Mouse (Mus musculus) limb, embryonic 15.5 days (tissue): ENCODE results near the gene Zfx. TPM values are rescaled to one million over a fixed set of nuclear protein-coding genes. Genes with fewer than 3 reads are reported as not detected.

Source experiments
- ATAC-seq: fragments of 200-750 bp; cut with Nextera tagmentation; 2 replicates; pipeline ENCODE4 v1.8.0; 2017; ENCODE audit warnings: low read depth, moderate TSS enrichment; ENCODE audit not compliant: insufficient number of reproducible peaks, low FRiP score, low TSS enrichment
- H3K27ac ChIP-seq: fragments of 300-500 bp; sonication (generic); 2 replicates; pipeline ENCODE4 v1.5.1; 2015; ENCODE audit warnings: moderate library complexity, mild to moderate bottlenecking, inconsistent platforms
- H3K27me3 ChIP-seq: fragments of 300-500 bp; sonication (generic); 2 replicates; pipeline ENCODE4 v1.6.1; 2015; ENCODE audit warnings: inconsistent platforms
- H3K36me3 ChIP-seq: fragments of 300-500 bp; sonication (generic); 2 replicates; pipeline ENCODE4 v1.6.1; 2015; ENCODE audit warnings: inconsistent platforms
- H3K4me1 ChIP-seq: fragments of 300-500 bp; sonication (generic); 2 replicates; pipeline ENCODE4 v1.6.1; 2015; ENCODE audit warnings: inconsistent platforms
- H3K4me2 ChIP-seq: fragments of 300-500 bp; sonication (generic); 2 replicates; pipeline ENCODE4 v1.6.1; 2015; ENCODE audit warnings: mild to moderate bottlenecking, inconsistent platforms
- H3K4me3 ChIP-seq: fragments of 300-500 bp; sonication (generic); 2 replicates; pipeline ENCODE4 v1.5.1; 2015; ENCODE audit warnings: mild to moderate bottlenecking, inconsistent platforms
- H3K9ac ChIP-seq: fragments of 300-500 bp; sonication (generic); 2 replicates; pipeline ENCODE4 v1.6.1; 2015; ENCODE audit warnings: inconsistent platforms
- H3K9me3 ChIP-seq: fragments of 300-500 bp; sonication (generic); 2 replicates; pipeline ENCODE4 v1.6.1; 2016; ENCODE audit warnings: inconsistent platforms
- WGBS: fragments of 180-500 bp; shearing (Covaris S2); methylation state at CpG from one replicate; pipeline ENCODE4 v1.1.7; 2015; 5-methylcytosine and 5-hydroxymethylcytosine counted together
- polyA plus RNA-seq: library from polyadenylated mRNA; unstranded; fragments of >200 nt; fragmentation: Nextera tagmentation; extraction: Ambion mirVana; gene quantifications from 2 replicates; pipeline ENCODE4 v1.2.1, GENCODE M21; 2015

The Zfx gene
- polyA plus RNA-seq, 1 experiment from 2014 or later: 33.1 TPM

- Histone ChIP-seq H3K9me3 (no peaks in the 10 kb centered on the region), H3K4me3 (peak overlapping the region; percentile 55), H3K27me3 (peaks cover 20% of the 10 kb centered on the region), H3K4me2 (no peak overlapping the region), H3K9ac (peak overlapping the region; percentile 85), H3K27ac (peak overlapping the region; percentile 99), H3K36me3 (no peaks in the 10 kb centered on the region), H3K4me1 (no peaks in the 10 kb centered on the region)
- WGBS: 17% methylated on average over 41 of the region's 53 CpGs
- ATAC-seq: peak; percentile 52; the same call in 1 of the 2 replicates
Measured at GRCm38 (mm10) chrX:94122709-94123058, 818 bp downstream of the Zfx start.

DNA sequence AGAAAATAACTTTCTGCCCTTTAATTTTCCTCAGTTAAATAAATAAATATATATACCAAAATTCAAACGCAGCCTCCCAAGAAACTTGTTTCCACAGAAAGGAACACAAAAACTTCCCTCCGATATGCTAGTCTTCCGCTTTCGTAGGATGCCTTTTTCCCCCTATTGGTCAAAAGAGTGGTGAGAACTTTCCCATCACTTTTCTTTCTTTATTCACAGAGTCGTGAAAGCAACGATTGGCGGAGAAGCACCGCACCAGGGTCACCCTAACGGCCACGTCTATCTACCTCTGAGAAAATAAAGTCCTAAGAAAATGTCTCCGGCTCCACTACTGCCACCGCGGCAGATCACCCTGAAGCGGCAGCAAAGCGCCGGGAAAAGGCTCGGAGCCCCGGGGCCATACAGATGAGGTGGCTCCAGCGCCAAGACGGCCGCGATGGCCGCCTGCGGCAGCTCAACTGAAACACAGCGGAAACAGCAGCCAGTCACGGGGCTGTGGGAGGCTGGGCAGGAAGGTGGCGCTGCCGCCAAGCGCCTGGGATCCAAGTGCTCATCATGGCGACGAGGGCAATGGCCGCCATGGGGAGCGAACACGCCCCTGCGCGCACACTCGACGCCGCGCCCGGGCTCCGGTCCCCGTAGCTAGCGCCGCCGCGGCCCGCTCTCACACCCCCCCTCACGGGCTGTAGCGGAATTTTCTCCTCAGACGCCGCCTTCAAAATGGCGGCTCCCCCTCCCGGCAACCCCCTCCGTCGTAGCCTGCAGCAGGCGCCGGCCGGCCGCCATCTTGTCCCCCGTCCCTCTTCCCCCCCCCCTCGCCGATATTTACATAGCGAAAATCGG is 1.4 kb downstream of the Zfx start:
- Histone ChIP-seq H3K4me2 (peak overlapping the region; percentile 46), H3K9ac (peak overlapping the region; percentile 85), H3K27ac (peak overlapping the region; percentile 99), H3K4me3 (peak overlapping the region; percentile 55), H3K27me3 (peaks cover 16% of the 10 kb centered on the region), H3K9me3 (no peaks in the 10 kb centered on the region), H3K4me1 (no peaks in the 10 kb centered on the region), H3K36me3 (no peaks in the 10 kb centered on the region)
- peak; percentile 87 for ATAC-seq
- 23% methylated on average over 40 of the region's 65 CpGs for WGBS

DNA sequence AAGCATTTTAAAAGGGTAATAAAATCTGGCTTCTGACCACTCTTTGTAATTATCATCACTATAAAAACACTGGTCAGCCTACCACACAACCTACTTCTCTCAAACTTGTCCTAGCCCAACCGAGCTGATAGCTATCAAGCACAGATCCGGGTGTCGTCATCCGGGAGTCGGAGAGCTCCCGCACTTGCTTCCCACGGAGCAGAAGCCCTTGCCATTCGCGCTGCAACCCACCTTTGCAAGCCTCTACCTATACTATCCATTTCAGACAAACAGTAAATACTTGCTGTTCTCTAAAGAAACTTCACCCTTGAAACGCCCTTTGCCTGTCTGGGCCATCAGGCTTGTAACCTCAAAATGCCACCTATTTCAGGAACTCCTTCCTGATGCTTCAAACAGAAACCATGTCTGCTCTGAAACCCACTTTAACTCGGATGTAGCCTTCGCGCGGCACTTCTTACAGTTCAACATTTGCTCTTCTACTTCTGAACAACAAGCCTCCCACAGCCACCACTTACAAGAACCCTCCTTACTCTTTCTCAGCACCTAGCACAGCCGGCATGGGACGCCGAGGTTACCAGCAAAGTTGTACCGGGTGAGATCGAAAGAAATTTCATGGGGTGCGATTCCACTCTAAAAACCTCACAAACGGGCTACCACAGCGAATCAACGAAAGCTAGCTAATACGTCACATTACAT is 2.2 kb downstream of the Zfx start:
- H3K27ac ChIP-seq: peak overlapping the region; percentile 99
- peak overlapping the region; percentile 46 for H3K4me2 ChIP-seq
- no peaks in the 10 kb centered on the region for H3K36me3 ChIP-seq
- peak overlapping the region; percentile 55 for H3K4me3 ChIP-seq
- H3K27me3 ChIP-seq: peaks cover 15% of the 10 kb centered on the region
- WGBS: 19% methylated on average over 24 of the region's 24 CpGs
- no peaks in the 10 kb centered on the region for H3K9me3 ChIP-seq
- no peaks in the 10 kb centered on the region for H3K4me1 ChIP-seq
- ATAC-seq: no peak
- H3K9ac ChIP-seq: peak overlapping the region; percentile 35; the same call in 1 of the 2 replicates

DNA sequence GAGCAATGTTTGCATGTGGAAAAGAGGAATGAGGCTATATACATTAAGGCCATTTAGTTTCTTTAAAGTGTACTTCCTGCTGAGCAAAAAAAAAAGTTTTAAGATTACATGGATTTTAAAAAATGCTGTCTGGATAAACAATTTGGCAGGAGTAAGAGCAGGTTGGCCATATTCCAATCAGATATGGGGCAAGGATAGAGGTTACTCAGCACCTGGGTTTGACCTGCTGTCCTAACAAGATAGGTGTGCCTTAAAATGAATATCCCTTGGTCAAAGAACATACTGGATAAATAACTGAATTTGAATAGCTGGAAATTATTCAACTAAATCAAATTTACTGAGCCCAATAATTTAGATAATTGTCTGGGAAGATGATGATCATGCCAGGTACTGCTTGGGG is 5.2 kb downstream of the Zfx start:
- Histone ChIP-seq H3K9me3 (no peaks in the 10 kb centered on the region), H3K9ac (no peak overlapping the region), H3K27me3 (peaks cover 8% of the 10 kb centered on the region; the same call in 1 of the 2 replicates), H3K4me2 (no peak overlapping the region), H3K36me3 (no peaks in the 10 kb centered on the region), H3K27ac (no peak overlapping the region), H3K4me3 (no peak overlapping the region), H3K4me1 (no peaks in the 10 kb centered on the region)
- ATAC-seq: no peak

DNA sequence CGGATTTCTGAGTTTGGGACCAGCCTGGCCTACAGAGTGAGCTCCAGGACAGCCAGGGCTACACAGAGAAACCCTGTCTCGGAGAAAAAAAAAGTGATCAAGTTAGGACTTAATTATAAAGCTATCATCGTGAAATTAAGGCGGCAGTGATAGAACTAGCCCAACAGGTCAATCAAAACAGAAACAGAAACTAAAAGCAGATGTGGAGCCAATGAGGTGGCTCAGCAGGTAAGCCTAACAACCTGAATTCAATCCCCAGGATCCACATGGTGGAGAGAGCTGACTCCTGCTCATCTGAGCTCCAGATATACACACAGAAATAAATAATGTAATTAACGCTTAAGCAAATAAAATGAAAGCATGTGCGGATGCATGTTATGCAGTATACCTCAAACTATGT is 7.6 kb downstream of the Zfx start:
- Histone ChIP-seq H3K4me1 (no peaks in the 10 kb centered on the region), H3K4me3 (no peak overlapping the region), H3K27ac (no peak overlapping the region), H3K9ac (no peak overlapping the region), H3K27me3 (peaks cover 4% of the 10 kb centered on the region; the same call in 1 of the 2 replicates), H3K36me3 (0 out of 2 replicates have a peak, but pooled peaks cover 2% of the 10 kb centered on the region), H3K9me3 (no peaks in the 10 kb centered on the region), H3K4me2 (no peak overlapping the region)
- 65% methylated on average over 6 of the region's 6 CpGs for WGBS
- no peak for ATAC-seq

- 66% methylated on average over 2 of the region's 2 CpGs for WGBS
- no peak overlapping the region for H3K9ac ChIP-seq
- no peak for ATAC-seq
Measured at GRCm38 (mm10) chrX:94105964-94106363, 17.5 kb downstream of the Zfx start.

GRCm38 (mm10) chrX:94102938-94103337 is 20.6 kb downstream of the Zfx start:
- peaks cover 14% of the 10 kb centered on the region; the same call in 1 of the 2 replicates for H3K27me3 ChIP-seq
- no peak for ATAC-seq
- no peak overlapping the region for H3K27ac ChIP-seq
- H3K4me2 ChIP-seq: no peak overlapping the region
- H3K36me3 ChIP-seq: peaks cover 10% of the 10 kb centered on the region; the same call in 1 of the 2 replicates
- H3K9ac ChIP-seq: no peak overlapping the region
- H3K9me3 ChIP-seq: no peaks in the 10 kb centered on the region
- H3K4me3 ChIP-seq: no peak overlapping the region
- no peaks in the 10 kb centered on the region for H3K4me1 ChIP-seq

More at GRCm38 (mm10) chrX:94105964-94106363, 17.5 kb downstream of the Zfx start:
- Histone ChIP-seq H3K9me3 (no peaks in the 10 kb centered on the region), H3K36me3 (no peaks in the 10 kb centered on the region), H3K4me2 (no peak overlapping the region), H3K4me1 (no peaks in the 10 kb centered on the region), H3K27me3 (peaks cover 14% of the 10 kb centered on the region; the same call in 1 of the 2 replicates), H3K4me3 (no peak overlapping the region), H3K27ac (no peak overlapping the region)

DNA sequence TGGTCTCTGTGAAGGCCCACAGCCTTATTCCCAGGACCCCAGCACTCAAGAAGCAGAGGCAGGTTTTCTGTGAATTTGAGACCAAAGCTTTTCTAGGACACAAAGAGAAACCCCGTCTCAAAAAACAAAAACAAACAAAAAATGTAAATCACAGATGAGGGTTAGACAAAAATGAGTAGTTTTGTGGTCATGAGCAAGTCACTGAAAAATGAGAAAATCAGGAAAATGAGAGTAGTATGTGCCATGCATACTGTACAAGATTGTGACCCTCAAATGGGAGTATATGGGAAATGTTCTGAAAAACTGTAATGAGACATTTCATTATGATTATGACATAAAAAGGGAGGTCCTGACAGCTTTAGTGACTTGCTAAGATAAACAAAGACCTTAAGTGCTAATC is 22.9 kb downstream of the Zfx start:
- no peak overlapping the region for H3K27ac ChIP-seq
- no peaks in the 10 kb centered on the region for H3K9me3 ChIP-seq
- no peak for ATAC-seq
- WGBS: 89% methylated on average over 1 of the region's 1 CpGs
- H3K4me2 ChIP-seq: no peak overlapping the region
- peaks cover 14% of the 10 kb centered on the region for H3K27me3 ChIP-seq
- H3K4me3 ChIP-seq: no peak overlapping the region
- peaks cover 16% of the 10 kb centered on the region; the same call in 1 of the 2 replicates for H3K36me3 ChIP-seq
- H3K4me1 ChIP-seq: no peaks in the 10 kb centered on the region
- no peak overlapping the region for H3K9ac ChIP-seq

DNA sequence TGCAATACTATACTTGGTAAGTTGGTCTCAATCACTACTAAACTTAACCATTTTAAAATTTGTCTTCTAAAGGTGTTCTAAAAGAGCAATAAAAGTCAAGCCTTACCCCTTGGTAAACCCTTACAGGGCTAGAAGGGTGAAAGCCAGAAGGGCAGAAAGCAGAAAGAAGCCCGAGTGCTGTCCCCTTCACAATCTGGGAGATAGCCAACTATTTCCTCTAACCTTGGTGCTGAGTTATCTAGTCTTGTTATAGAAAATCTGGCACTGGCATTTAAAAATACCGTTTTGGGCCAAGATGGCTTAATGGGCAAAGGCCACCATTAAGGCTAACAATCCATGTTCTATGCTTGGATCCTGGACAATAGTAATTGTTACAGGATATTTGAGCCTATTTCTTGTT is 32.5 kb downstream of the Zfx start:
- H3K27me3 ChIP-seq: 0 out of 2 replicates have a peak, but pooled peaks cover 19% of the 10 kb centered on the region
- no peaks in the 10 kb centered on the region for H3K4me1 ChIP-seq

DNA sequence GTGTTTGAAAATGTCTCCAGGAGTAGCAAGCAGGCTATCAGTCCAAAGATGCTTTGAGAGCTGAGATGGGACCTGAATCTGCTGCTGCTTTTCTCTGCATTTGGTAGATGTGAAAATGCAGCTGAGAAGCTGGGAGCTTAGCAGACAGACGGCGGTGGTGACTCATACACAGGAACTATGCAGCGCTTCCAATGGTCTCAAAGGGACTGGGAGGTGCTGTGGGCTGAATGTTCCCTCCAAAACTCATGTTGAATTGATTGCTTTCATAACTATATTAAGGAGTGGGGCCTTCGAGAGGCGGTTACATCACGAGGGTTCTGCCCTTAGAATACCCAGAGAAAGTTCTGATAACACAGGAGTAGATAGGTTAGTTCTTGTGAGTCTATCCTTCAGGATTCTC is 62.3 kb downstream of the Zfx start:
- Histone ChIP-seq H3K4me3 (no peak overlapping the region), H3K27ac (peak overlapping the region; percentile 54), H3K4me1 (no peaks in the 10 kb centered on the region), H3K9me3 (no peaks in the 10 kb centered on the region), H3K27me3 (peaks cover 20% of the 10 kb centered on the region), H3K36me3 (no peaks in the 10 kb centered on the region), H3K9ac (no peak overlapping the region), H3K4me2 (no peak overlapping the region)
- no peak for ATAC-seq
- WGBS: 35% methylated on average over 6 of the region's 6 CpGs

More for the DNA sequence above, 32.5 kb downstream of the Zfx start:
- H3K36me3 ChIP-seq: no peaks in the 10 kb centered on the region
- H3K4me2 ChIP-seq: no peak overlapping the region
- no peak overlapping the region for H3K9ac ChIP-seq
- no peak overlapping the region for H3K27ac ChIP-seq
- no peaks in the 10 kb centered on the region for H3K9me3 ChIP-seq
- 83% methylated on average over 2 of the region's 2 CpGs for WGBS
- no peak overlapping the region for H3K4me3 ChIP-seq
- no peak for ATAC-seq

- no peaks in the 10 kb centered on the region for H3K9me3 ChIP-seq
- WGBS: 60% methylated on average over 8 of the region's 8 CpGs
- no peak for ATAC-seq
- no peaks in the 10 kb centered on the region for H3K4me1 ChIP-seq
- no peak overlapping the region for H3K9ac ChIP-seq
- H3K27ac ChIP-seq: peak overlapping the region; percentile 54; the same call in 1 of the 2 replicates
- H3K27me3 ChIP-seq: peaks cover 16% of the 10 kb centered on the region
- no peak overlapping the region for H3K4me2 ChIP-seq
- H3K36me3 ChIP-seq: no peaks in the 10 kb centered on the region
- H3K4me3 ChIP-seq: no peak overlapping the region
Measured at GRCm38 (mm10) chrX:94060751-94061150, 62.8 kb downstream of the Zfx start.

- H3K9ac ChIP-seq: no peak overlapping the region
- no peak overlapping the region for H3K4me3 ChIP-seq
- H3K27me3 ChIP-seq: peaks cover 12% of the 10 kb centered on the region
- H3K27ac ChIP-seq: peak overlapping the region; percentile 27
- no peaks in the 10 kb centered on the region for H3K4me1 ChIP-seq
- no peaks in the 10 kb centered on the region for H3K9me3 ChIP-seq
- no peak for ATAC-seq
- WGBS: 32% methylated on average over 6 of the region's 6 CpGs
- no peak overlapping the region for H3K4me2 ChIP-seq
- no peaks in the 10 kb centered on the region for H3K36me3 ChIP-seq
Measured at GRCm38 (mm10) chrX:94058748-94059147, 64.8 kb downstream of the Zfx start.
